Mouse (Mus musculus): Measurements from ENCODE around the gene Cep104. TPM values are rescaled to one million over a fixed set of nuclear protein-coding genes. Genes with fewer than 3 reads are reported as not detected.

Gene Cep104
- polyA plus RNA-seq, 1 experiment from 2014 or later, result 21.1 TPM

- H3K27ac ChIP-seq, result peak within 1 kb of the TSS; percentile 80
- H3K27me3 ChIP-seq (ENCODE audit: insufficient read depth, poor library complexity, severe bottlenecking), result peaks cover 41% of the 10 kb centered on the region
- peaks cover 37% of the 10 kb centered on the region for H3K4me1 ChIP-seq (replicated peaks)
- 3% methylated on average over 33 of the region's 33 CpGs for WGBS
- H3K36me3 ChIP-seq, result peaks cover 18% of the 10 kb centered on the region
- H3K9me3 ChIP-seq, result no peaks in the 10 kb centered on the region
- peak; percentile 62 for DNase-seq (ENCODE audit: low spot score)
- peak within 1 kb of the TSS; percentile 49 for H3K4me3 ChIP-seq
Observed at GRCm38 (mm10) chr4:154025641-154026440, 50.8 kb downstream of the Cep104 start, which contains the start of gene Smim1. TSS of gene Smim1 (minus strand) at chr4:154026230.

GRCm38 (mm10) chr4:154026441-154026761 lies 51.4 kb downstream of the Cep104 start:
- H3K4me3 ChIP-seq, result peak overlapping the region; percentile 49
- 28% methylated on average over 2 of the region's 2 CpGs for WGBS

GRCm38 (mm10) chr4:154028066-154028465 lies 53.1 kb downstream of the Cep104 start:
- Histone ChIP-seq H3K4me3 (no peak overlapping the region), H3K27me3 (ENCODE audit: insufficient read depth, poor library complexity, severe bottlenecking) (peaks cover 41% of the 10 kb centered on the region), H3K36me3 (no peaks in the 10 kb centered on the region), H3K4me1 (replicated peaks) (peaks cover 37% of the 10 kb centered on the region), H3K27ac (no peak overlapping the region), H3K9me3 (no peaks in the 10 kb centered on the region)
- WGBS, result 82% methylated on average over 7 of the region's 7 CpGs
- no peak for DNase-seq (ENCODE audit: low spot score)

More at GRCm38 (mm10) chr4:154026441-154026761, 51.4 kb downstream of the Cep104 start:
- H3K36me3 ChIP-seq, result peaks cover 13% of the 10 kb centered on the region
- peaks cover 37% of the 10 kb centered on the region for H3K4me1 ChIP-seq (replicated peaks)
- H3K27ac ChIP-seq, result peak overlapping the region; percentile 80
- no peak for DNase-seq (ENCODE audit: low spot score)
- H3K9me3 ChIP-seq, result no peaks in the 10 kb centered on the region
- H3K27me3 ChIP-seq (ENCODE audit: insufficient read depth, poor library complexity, severe bottlenecking), result peaks cover 41% of the 10 kb centered on the region

GRCm38 (mm10) chr4:154028646-154029045 lies 53.7 kb downstream of the Cep104 start:
- Histone ChIP-seq H3K4me1 (replicated peaks) (peaks cover 31% of the 10 kb centered on the region), H3K36me3 (no peaks in the 10 kb centered on the region), H3K27me3 (ENCODE audit: insufficient read depth, poor library complexity, severe bottlenecking) (peaks cover 40% of the 10 kb centered on the region), H3K4me3 (no peak overlapping the region), H3K27ac (no peak overlapping the region), H3K9me3 (no peaks in the 10 kb centered on the region)
- no peak for DNase-seq (ENCODE audit: low spot score)

GRCm38 (mm10) chr4:154037123-154037522 lies 62.1 kb downstream of the Cep104 start:
- Histone ChIP-seq H3K9me3 (no peaks in the 10 kb centered on the region), H3K4me3 (no peak overlapping the region), H3K27me3 (ENCODE audit: insufficient read depth, poor library complexity, severe bottlenecking) (peaks cover 1% of the 10 kb centered on the region; the same call in 1 of the 2 replicates), H3K27ac (no peak overlapping the region), H3K4me1 (replicated peaks) (no peaks in the 10 kb centered on the region), H3K36me3 (no peaks in the 10 kb centered on the region)
- WGBS, result 46% methylated on average over 3 of the region's 3 CpGs
- no peak for DNase-seq (ENCODE audit: low spot score)

- no peak for DNase-seq (ENCODE audit: low spot score)
- peaks cover 4% of the 10 kb centered on the region; the same call in 1 of the 2 replicates for H3K27me3 ChIP-seq (ENCODE audit: insufficient read depth, poor library complexity, severe bottlenecking)
Observed at GRCm38 (mm10) chr4:154042577-154042976, 67.6 kb downstream of the Cep104 start, which contains the start of gene Ccdc27. TSS of gene Ccdc27 (minus strand) at chr4:154042677.

GRCm38 (mm10) chr4:154045837-154046236 lies 70.8 kb downstream of the Cep104 start:
- H3K27me3 ChIP-seq (ENCODE audit: insufficient read depth, poor library complexity, severe bottlenecking), result peaks cover 4% of the 10 kb centered on the region; the same call in 1 of the 2 replicates

More at GRCm38 (mm10) chr4:154042577-154042976, 67.6 kb downstream of the Cep104 start, which contains the start of gene Ccdc27:
- no peak within 1 kb of the TSS for H3K27ac ChIP-seq
- WGBS, result 86% methylated on average over 9 of the region's 9 CpGs
- no peaks in the 10 kb centered on the region for H3K9me3 ChIP-seq
- no peak within 1 kb of the TSS for H3K4me3 ChIP-seq
- no peaks in the 10 kb centered on the region for H3K36me3 ChIP-seq
- H3K4me1 ChIP-seq (replicated peaks), result no peaks in the 10 kb centered on the region

GRCm38 (mm10) chr4:154051401-154051800 lies 76.4 kb downstream of the Cep104 start:
- Histone ChIP-seq H3K36me3 (no peaks in the 10 kb centered on the region), H3K4me3 (no peak overlapping the region), H3K4me1 (replicated peaks) (no peaks in the 10 kb centered on the region), H3K27ac (no peak overlapping the region), H3K27me3 (ENCODE audit: insufficient read depth, poor library complexity, severe bottlenecking) (no peaks in the 10 kb centered on the region), H3K9me3 (no peaks in the 10 kb centered on the region)
- WGBS, result 92% methylated on average over 3 of the region's 3 CpGs
- no peak for DNase-seq (ENCODE audit: low spot score)

More at GRCm38 (mm10) chr4:154045837-154046236, 70.8 kb downstream of the Cep104 start:
- no peaks in the 10 kb centered on the region for H3K36me3 ChIP-seq
- no peak overlapping the region for H3K27ac ChIP-seq
- DNase-seq (ENCODE audit: low spot score), result no peak
- H3K4me3 ChIP-seq, result no peak overlapping the region
- no peaks in the 10 kb centered on the region for H3K9me3 ChIP-seq
- 66% methylated on average over 5 of the region's 5 CpGs for WGBS
- no peaks in the 10 kb centered on the region for H3K4me1 ChIP-seq (replicated peaks)

- H3K4me1 ChIP-seq (replicated peaks), result no peaks in the 10 kb centered on the region
- H3K36me3 ChIP-seq, result no peaks in the 10 kb centered on the region
- WGBS, result 59% methylated on average over 4 of the region's 4 CpGs
- no peak for DNase-seq (ENCODE audit: low spot score)
- no peak overlapping the region for H3K27ac ChIP-seq
- no peaks in the 10 kb centered on the region for H3K27me3 ChIP-seq (ENCODE audit: insufficient read depth, poor library complexity, severe bottlenecking)
- H3K9me3 ChIP-seq, result no peaks in the 10 kb centered on the region
- no peak overlapping the region for H3K4me3 ChIP-seq
Observed at GRCm38 (mm10) chr4:154053065-154053464, 78.1 kb downstream of the Cep104 start.

GRCm38 (mm10) chr4:154055482-154055881 lies 80.5 kb downstream of the Cep104 start:
- Histone ChIP-seq H3K9me3 (no peaks in the 10 kb centered on the region), H3K36me3 (no peaks in the 10 kb centered on the region), H3K27me3 (ENCODE audit: insufficient read depth, poor library complexity, severe bottlenecking) (no peaks in the 10 kb centered on the region), H3K4me1 (replicated peaks) (no peaks in the 10 kb centered on the region), H3K27ac (no peak overlapping the region), H3K4me3 (no peak overlapping the region)
- no peak for DNase-seq (ENCODE audit: low spot score)
- WGBS, result 89% methylated on average over 7 of the region's 7 CpGs

- H3K36me3 ChIP-seq, result no peaks in the 10 kb centered on the region
- WGBS, result 79% methylated on average over 2 of the region's 2 CpGs
- no peaks in the 10 kb centered on the region for H3K27me3 ChIP-seq (ENCODE audit: insufficient read depth, poor library complexity, severe bottlenecking)
- DNase-seq (ENCODE audit: low spot score), result no peak
- H3K4me3 ChIP-seq, result no peak overlapping the region
- H3K27ac ChIP-seq, result no peak overlapping the region
- H3K9me3 ChIP-seq, result no peaks in the 10 kb centered on the region
- no peaks in the 10 kb centered on the region for H3K4me1 ChIP-seq (replicated peaks)
Observed at GRCm38 (mm10) chr4:154056046-154056445, 81.1 kb downstream of the Cep104 start.

- no peaks in the 10 kb centered on the region for H3K36me3 ChIP-seq
Observed at GRCm38 (mm10) chr4:154056661-154057060, 81.7 kb downstream of the Cep104 start.

GRCm38 (mm10) chr4:154057696-154058095 lies 82.7 kb downstream of the Cep104 start:
- WGBS, result 72% methylated on average over 4 of the region's 4 CpGs
- no peaks in the 10 kb centered on the region for H3K36me3 ChIP-seq

More at GRCm38 (mm10) chr4:154056661-154057060, 81.7 kb downstream of the Cep104 start:
- no peak for DNase-seq (ENCODE audit: low spot score)
- WGBS, result 64% methylated on average over 2 of the region's 2 CpGs
- Histone ChIP-seq H3K27ac (no peak overlapping the region), H3K4me3 (no peak overlapping the region), H3K4me1 (replicated peaks) (no peaks in the 10 kb centered on the region), H3K9me3 (no peaks in the 10 kb centered on the region), H3K27me3 (ENCODE audit: insufficient read depth, poor library complexity, severe bottlenecking) (no peaks in the 10 kb centered on the region)

More at GRCm38 (mm10) chr4:154057696-154058095, 82.7 kb downstream of the Cep104 start:
- no peak overlapping the region for H3K4me3 ChIP-seq
- H3K4me1 ChIP-seq (replicated peaks), result no peaks in the 10 kb centered on the region
- H3K9me3 ChIP-seq, result no peaks in the 10 kb centered on the region
- 0 out of 2 replicates have a peak, but pooled peaks cover 3% of the 10 kb centered on the region for H3K27me3 ChIP-seq (ENCODE audit: insufficient read depth, poor library complexity, severe bottlenecking)
- DNase-seq (ENCODE audit: low spot score), result no peak
- H3K27ac ChIP-seq, result no peak overlapping the region
